Mouse (Mus musculus) stomach, embryonic 16.5 days (tissue): ENCODE data around the gene Uqcr11. TPM values are rescaled to one million over a fixed set of nuclear protein-coding genes. Genes with fewer than 3 reads are reported as not detected.

Source experiments
- ATAC-seq: fragments of 200-750 bp; cut with Nextera tagmentation; 2 replicates; pipeline ENCODE4 v1.8.0; 2017; ENCODE audit warnings: moderate number of reproducible peaks, moderate TSS enrichment; ENCODE audit not compliant: insufficient read depth, low FRiP score
- H3K27ac ChIP-seq: fragments of 300-500 bp; sonication (generic); 2 replicates; pipeline ENCODE4 v1.5.1; 2014; ENCODE audit warnings: low read length
- H3K27me3 ChIP-seq: fragments of 300-500 bp; sonication (generic); 2 replicates; pipeline ENCODE4 v1.6.1; 2014; ENCODE audit warnings: low read length, control low read depth, mixed read lengths; ENCODE audit not compliant: control insufficient read depth, insufficient read depth
- H3K36me3 ChIP-seq: fragments of 300-500 bp; sonication (generic); 2 replicates; pipeline ENCODE4 v1.6.1; 2014; ENCODE audit warnings: low read length; ENCODE audit not compliant: control insufficient read depth, insufficient read depth
- H3K4me1 ChIP-seq: fragments of 300-500 bp; sonication (generic); 2 replicates; pipeline ENCODE4 v1.6.1; 2014; ENCODE audit warnings: low read length, control low read depth, mixed read lengths; ENCODE audit not compliant: control insufficient read depth, insufficient read depth
- H3K4me2 ChIP-seq: fragments of 300-500 bp; sonication (generic); 2 replicates; pipeline ENCODE4 v1.6.1; 2014; ENCODE audit warnings: low read depth, low read length, mixed read lengths
- H3K4me3 ChIP-seq: fragments of 300-500 bp; sonication (generic); replicated peaks from 2 replicates; pipeline ENCODE4 v1.5.1; 2014; ENCODE audit warnings: mild to moderate bottlenecking, low read length
- H3K9ac ChIP-seq: fragments of 300-500 bp; sonication (generic); 2 replicates; pipeline ENCODE4 v1.6.1; 2014; ENCODE audit warnings: low read length
- H3K9me3 ChIP-seq: fragments of 300-500 bp; sonication (generic); replicated peaks from 2 replicates; pipeline ENCODE4 v1.6.1; 2016; ENCODE audit warnings: low read length, control low read depth; ENCODE audit not compliant: control insufficient read depth
- WGBS: fragments of 180-500 bp; shearing (Covaris S2); extraction: QIAGEN DNeasy Blood & Tissue Kit; methylation state at CpG from one replicate; pipeline ENCODE4 v1.1.7; 2014; 5-methylcytosine and 5-hydroxymethylcytosine counted together
- polyA plus RNA-seq: library from polyadenylated mRNA; unstranded; fragments of >200 nt; fragmentation: Nextera tagmentation; extraction: Ambion mirVana; gene quantifications from 2 replicates; pipeline ENCODE4 v1.2.1, GENCODE M21; 2015

Gene Uqcr11
- polyA plus RNA-seq, 1 experiment from 2014 or later = 669 TPM

DNA sequence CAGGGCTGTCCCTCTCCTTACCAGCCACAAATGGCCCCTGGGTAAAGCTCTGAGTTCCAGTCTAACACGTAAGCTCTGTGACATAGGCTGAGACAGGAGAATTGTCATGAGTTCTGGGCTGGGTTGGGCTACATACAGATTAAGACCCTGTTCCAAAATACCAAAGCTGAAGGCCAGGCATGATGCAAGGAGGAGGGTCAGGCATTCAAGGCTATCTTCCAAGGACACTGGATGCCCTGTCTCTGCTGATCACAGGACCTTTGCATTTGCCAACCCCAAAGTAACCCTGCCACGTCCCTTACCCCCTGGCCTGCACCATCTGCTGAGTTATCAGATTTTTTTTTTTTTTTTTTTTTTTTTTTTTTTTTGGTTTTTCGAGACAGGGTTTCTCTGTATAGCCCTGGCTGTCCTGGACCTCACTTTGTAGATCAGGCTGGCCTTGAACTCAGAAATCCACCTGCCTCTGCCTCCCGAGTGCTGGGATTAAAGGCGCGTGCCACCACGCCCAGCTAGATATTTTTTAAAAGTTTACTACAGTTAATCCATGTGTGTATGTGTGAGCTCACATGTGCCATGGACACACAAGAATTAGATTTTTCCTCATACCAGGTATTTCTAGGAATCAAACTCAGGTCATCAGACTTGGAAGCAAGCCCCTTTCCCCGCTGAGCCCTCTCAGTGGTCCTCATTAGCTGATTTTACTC lies 37.1 kb upstream of the Uqcr11 start:
- H3K27ac ChIP-seq = no peak overlapping the region
- H3K4me1 ChIP-seq = peaks cover 7% of the 10 kb centered on the region; the same call in 1 of the 2 replicates
- 0 out of 2 replicates have a peak, but pooled peaks cover 4% of the 10 kb centered on the region for H3K27me3 ChIP-seq
- H3K9me3 ChIP-seq = no peaks in the 10 kb centered on the region
- 0 out of 2 replicates have a peak overlapping the region, but pooled peaks have one; percentile 36 for H3K9ac ChIP-seq
- H3K36me3 ChIP-seq = no peaks in the 10 kb centered on the region
- ATAC-seq = no peak
- 78% methylated on average over 8 of the region's 8 CpGs for WGBS
- no peak overlapping the region for H3K4me2 ChIP-seq
- H3K4me3 ChIP-seq = no peak overlapping the region

DNA sequence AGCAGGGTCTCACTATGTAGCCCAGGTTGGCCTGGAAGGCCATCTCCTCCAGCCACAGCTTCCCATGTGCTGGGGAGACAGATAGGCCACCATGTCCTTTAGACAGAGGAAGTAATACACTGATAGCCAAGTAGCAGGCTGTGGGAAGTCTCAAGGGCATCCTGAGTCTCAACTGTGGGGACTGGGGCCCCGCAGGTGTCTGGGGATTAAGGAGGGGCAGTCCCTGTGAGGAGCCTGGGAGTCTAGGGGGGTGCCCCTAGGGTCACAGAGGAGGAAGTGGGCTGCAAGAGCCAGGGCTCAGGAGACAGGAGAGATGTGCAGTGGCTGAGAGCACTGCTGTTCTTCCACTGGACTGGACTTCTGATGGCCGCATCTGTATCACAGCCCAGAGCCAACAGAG lies 36.4 kb upstream of the Uqcr11 start:
- Histone ChIP-seq H3K27ac (no peak overlapping the region), H3K4me2 (no peak overlapping the region), H3K4me3 (no peak overlapping the region), H3K9me3 (no peaks in the 10 kb centered on the region), H3K4me1 (peaks cover 8% of the 10 kb centered on the region), H3K36me3 (no peaks in the 10 kb centered on the region), H3K9ac (peak overlapping the region; percentile 31; the same call in 1 of the 2 replicates), H3K27me3 (0 out of 2 replicates have a peak, but pooled peaks cover 4% of the 10 kb centered on the region)
- 53% methylated on average over 2 of the region's 2 CpGs for WGBS
- no peak for ATAC-seq

GRCm38 (mm10) chr10:80441598-80441997 lies 35.0 kb upstream of the Uqcr11 start:
- no peak for ATAC-seq
- Histone ChIP-seq H3K36me3 (no peaks in the 10 kb centered on the region), H3K9ac (no peak overlapping the region), H3K27ac (no peak overlapping the region), H3K4me1 (peaks cover 11% of the 10 kb centered on the region), H3K4me2 (no peak overlapping the region), H3K27me3 (no peaks in the 10 kb centered on the region), H3K4me3 (no peak overlapping the region), H3K9me3 (no peaks in the 10 kb centered on the region)
- WGBS = 62% methylated on average over 8 of the region's 8 CpGs

DNA sequence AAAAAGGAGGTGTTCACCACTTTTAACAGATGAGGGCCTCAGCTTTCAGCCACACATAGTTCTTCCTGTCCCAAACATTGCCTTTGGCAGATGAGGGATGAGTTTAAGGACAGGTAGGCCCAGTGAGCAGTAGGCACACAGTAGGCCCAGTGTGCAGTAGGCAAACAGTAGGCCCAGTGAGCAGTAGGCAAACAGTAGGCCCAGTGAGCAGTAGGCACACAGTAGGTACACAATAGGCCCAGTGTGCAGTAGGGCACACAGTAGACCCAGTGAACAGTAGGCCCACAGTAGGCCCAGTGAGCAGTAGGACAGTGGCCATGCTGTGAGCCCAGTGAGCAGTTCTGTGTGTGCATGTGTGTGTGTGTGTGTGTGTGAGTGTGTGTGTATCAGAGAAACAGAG lies 33.4 kb upstream of the Uqcr11 start:
- Histone ChIP-seq H3K27me3 (no peaks in the 10 kb centered on the region), H3K9me3 (no peaks in the 10 kb centered on the region), H3K27ac (no peak overlapping the region), H3K36me3 (no peaks in the 10 kb centered on the region), H3K4me2 (no peak overlapping the region), H3K4me1 (peaks cover 19% of the 10 kb centered on the region), H3K4me3 (no peak overlapping the region), H3K9ac (no peak overlapping the region)
- ATAC-seq = no peak

GRCm38 (mm10) chr10:80437973-80438372 lies 31.3 kb upstream of the Uqcr11 start:
- Histone ChIP-seq H3K4me1 (peaks cover 23% of the 10 kb centered on the region), H3K9me3 (no peaks in the 10 kb centered on the region), H3K4me2 (no peak overlapping the region), H3K9ac (no peak overlapping the region), H3K27ac (no peak overlapping the region), H3K36me3 (no peaks in the 10 kb centered on the region), H3K4me3 (no peak overlapping the region), H3K27me3 (no peaks in the 10 kb centered on the region)
- ATAC-seq = no peak
- WGBS = 41% methylated on average over 4 of the region's 4 CpGs

GRCm38 (mm10) chr10:80436276-80436675 lies 29.6 kb upstream of the Uqcr11 start:
- H3K4me2 ChIP-seq = peak overlapping the region; percentile 47
- H3K4me1 ChIP-seq = peaks cover 33% of the 10 kb centered on the region
- 11% methylated on average over 9 of the region's 9 CpGs for WGBS
- H3K27me3 ChIP-seq = no peaks in the 10 kb centered on the region
- H3K36me3 ChIP-seq = no peaks in the 10 kb centered on the region
- peak overlapping the region; percentile 11; the same call in 1 of the 2 replicates for H3K4me3 ChIP-seq
- H3K9me3 ChIP-seq = no peaks in the 10 kb centered on the region
- H3K9ac ChIP-seq = peak overlapping the region; percentile 60
- no peak for ATAC-seq
- peak overlapping the region; percentile 95 for H3K27ac ChIP-seq

GRCm38 (mm10) chr10:80435764-80436163 lies 29.1 kb upstream of the Uqcr11 start:
- Histone ChIP-seq H3K9me3 (no peaks in the 10 kb centered on the region), H3K36me3 (no peaks in the 10 kb centered on the region), H3K4me1 (peaks cover 37% of the 10 kb centered on the region), H3K27me3 (no peaks in the 10 kb centered on the region), H3K4me2 (peak overlapping the region; percentile 47), H3K4me3 (no peak overlapping the region), H3K9ac (peak overlapping the region; percentile 60), H3K27ac (peak overlapping the region; percentile 95)
- peak; percentile 56 for ATAC-seq
- 40% methylated on average over 7 of the region's 7 CpGs for WGBS

GRCm38 (mm10) chr10:80434823-80435222 lies 28.2 kb upstream of the Uqcr11 start:
- Histone ChIP-seq H3K9ac (no peak overlapping the region), H3K4me3 (no peak overlapping the region), H3K4me2 (no peak overlapping the region)

DNA sequence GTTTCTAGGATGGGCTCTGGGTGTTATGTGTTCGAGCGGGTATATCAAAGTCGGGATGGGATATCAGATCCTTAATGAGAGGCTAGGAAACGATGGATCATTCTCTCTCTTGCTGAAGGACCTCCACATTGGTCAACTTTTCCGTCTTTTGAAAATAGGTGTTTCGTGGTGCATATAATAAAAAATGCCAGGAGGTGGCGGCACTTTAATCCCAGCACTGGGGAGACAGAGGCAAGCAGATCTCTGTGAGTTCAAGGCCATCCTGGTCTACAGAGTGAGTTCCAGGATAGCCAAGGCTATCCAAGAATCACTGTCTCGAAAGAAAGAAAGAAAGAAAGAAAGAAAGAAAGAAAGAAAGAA lies 27.6 kb upstream of the Uqcr11 start:
- 11% methylated on average over 8 of the region's 8 CpGs for WGBS
- H3K4me1 ChIP-seq = peaks cover 37% of the 10 kb centered on the region
- no peaks in the 10 kb centered on the region for H3K9me3 ChIP-seq
- 0 out of 2 replicates have a peak, but pooled peaks cover 10% of the 10 kb centered on the region for H3K36me3 ChIP-seq
- H3K27me3 ChIP-seq = no peaks in the 10 kb centered on the region
- no peak for ATAC-seq
- peak overlapping the region; percentile 95; the same call in 1 of the 2 replicates for H3K27ac ChIP-seq
- H3K4me3 ChIP-seq = peak overlapping the region; percentile 30
- peak overlapping the region; percentile 33; the same call in 1 of the 2 replicates for H3K4me2 ChIP-seq
- no peak overlapping the region; the same call in 1 of the 2 replicates for H3K9ac ChIP-seq

More at GRCm38 (mm10) chr10:80434823-80435222, 28.2 kb upstream of the Uqcr11 start:
- Histone ChIP-seq H3K4me1 (peaks cover 37% of the 10 kb centered on the region), H3K9me3 (no peaks in the 10 kb centered on the region), H3K27ac (peak overlapping the region; percentile 95), H3K36me3 (0 out of 2 replicates have a peak, but pooled peaks cover 7% of the 10 kb centered on the region), H3K27me3 (no peaks in the 10 kb centered on the region)
- 83% methylated on average over 3 of the region's 3 CpGs for WGBS
- no peak for ATAC-seq
